Mouse (Mus musculus): Measurements from ENCODE around the gene Macrod2. TPM values are rescaled to one million over a fixed set of nuclear protein-coding genes. Genes with fewer than 3 reads are reported as not detected.

Gene Macrod2
- polyA plus RNA-seq, 1 experiment from 2014 or later, result 25.7 TPM

- peak within 1 kb of the TSS; percentile 45 for H3K9ac ChIP-seq (ENCODE audit: low read depth, low read length)
- peak; percentile 98 for ATAC-seq
- WGBS, result 1% methylated on average over 26 of the region's 26 CpGs
These were observed 276.0 kb downstream of the Macrod2 start, which contains the start of gene Flrt3 for GRCm38 (mm10) chr2:140670963-140671702. Gene Flrt3 (minus strand): TSS chr2:140671469.

GRCm38 (mm10) chr2:140673466-140673865 lies 278.4 kb downstream of the Macrod2 start:
- Histone ChIP-seq H3K4me3 (ENCODE audit: low read depth, low read length) (no peak overlapping the region), H3K9me3 (ENCODE audit: control insufficient read depth) (no peaks in the 10 kb centered on the region), H3K4me1 (replicated peaks; ENCODE audit: control insufficient read depth, insufficient read depth, low read length) (no peaks in the 10 kb centered on the region), H3K36me3 (ENCODE audit: control insufficient read depth, insufficient read depth) (no peaks in the 10 kb centered on the region), H3K27me3 (replicated peaks; ENCODE audit: control insufficient read depth, insufficient read depth, low read length) (no peaks in the 10 kb centered on the region), H3K4me2 (replicated peaks; ENCODE audit: low read depth) (no peak overlapping the region), H3K27ac (ENCODE audit: low read depth, low read length) (no peak overlapping the region), H3K9ac (ENCODE audit: low read depth, low read length) (no peak overlapping the region)
- no peak for TF ChIP-seq CTCF (IDR thresholded peaks at IDR 0.05; ENCODE audit: low read depth)
- ATAC-seq, result no peak
- 92% methylated on average over 5 of the region's 5 CpGs for WGBS

More at GRCm38 (mm10) chr2:140670963-140671702, 276.0 kb downstream of the Macrod2 start, which contains the start of gene Flrt3:
- Histone ChIP-seq H3K4me1 (replicated peaks; ENCODE audit: control insufficient read depth, insufficient read depth, low read length) (peaks cover 4% of the 10 kb centered on the region; the same call in 1 of the 2 replicates), H3K27ac (ENCODE audit: low read depth, low read length) (peak within 1 kb of the TSS; percentile 86), H3K27me3 (replicated peaks; ENCODE audit: control insufficient read depth, insufficient read depth, low read length) (no peaks in the 10 kb centered on the region), H3K4me3 (ENCODE audit: low read depth, low read length) (peak within 1 kb of the TSS; percentile 61), H3K4me2 (replicated peaks; ENCODE audit: low read depth) (peak within 1 kb of the TSS; percentile 69), H3K9me3 (ENCODE audit: control insufficient read depth) (no peaks in the 10 kb centered on the region), H3K36me3 (ENCODE audit: control insufficient read depth, insufficient read depth) (no peaks in the 10 kb centered on the region)
- TF ChIP-seq CTCF (IDR thresholded peaks at IDR 0.05; ENCODE audit: low read depth), result peak; percentile 94

GRCm38 (mm10) chr2:140676728-140677127 lies 281.6 kb downstream of the Macrod2 start:
- Histone ChIP-seq H3K27me3 (replicated peaks; ENCODE audit: control insufficient read depth, insufficient read depth, low read length) (no peaks in the 10 kb centered on the region), H3K4me3 (ENCODE audit: low read depth, low read length) (no peak overlapping the region), H3K36me3 (ENCODE audit: control insufficient read depth, insufficient read depth) (no peaks in the 10 kb centered on the region), H3K9ac (ENCODE audit: low read depth, low read length) (no peak overlapping the region), H3K4me1 (replicated peaks; ENCODE audit: control insufficient read depth, insufficient read depth, low read length) (no peaks in the 10 kb centered on the region), H3K27ac (ENCODE audit: low read depth, low read length) (no peak overlapping the region), H3K9me3 (ENCODE audit: control insufficient read depth) (no peaks in the 10 kb centered on the region), H3K4me2 (replicated peaks; ENCODE audit: low read depth) (no peak overlapping the region)
- ATAC-seq, result no peak
- WGBS, result 60% methylated on average over 3 of the region's 3 CpGs
- TF ChIP-seq CTCF (IDR thresholded peaks at IDR 0.05; ENCODE audit: low read depth), result no peak

GRCm38 (mm10) chr2:140690906-140691305 lies 295.8 kb downstream of the Macrod2 start:
- H3K4me3 ChIP-seq (ENCODE audit: low read depth, low read length), result no peak overlapping the region
- WGBS, result 88% methylated on average over 2 of the region's 2 CpGs
- H3K9ac ChIP-seq (ENCODE audit: low read depth, low read length), result no peak overlapping the region
- no peaks in the 10 kb centered on the region for H3K36me3 ChIP-seq (ENCODE audit: control insufficient read depth, insufficient read depth)
- H3K4me2 ChIP-seq (replicated peaks; ENCODE audit: low read depth), result no peak overlapping the region
- no peaks in the 10 kb centered on the region for H3K9me3 ChIP-seq (ENCODE audit: control insufficient read depth)
- no peaks in the 10 kb centered on the region for H3K27me3 ChIP-seq (replicated peaks; ENCODE audit: control insufficient read depth, insufficient read depth, low read length)
- H3K4me1 ChIP-seq (replicated peaks; ENCODE audit: control insufficient read depth, insufficient read depth, low read length), result no peaks in the 10 kb centered on the region
- ATAC-seq, result no peak
- no peak overlapping the region for H3K27ac ChIP-seq (ENCODE audit: low read depth, low read length)
- TF ChIP-seq CTCF (IDR thresholded peaks at IDR 0.05; ENCODE audit: low read depth), result no peak

- Histone ChIP-seq H3K4me1 (replicated peaks; ENCODE audit: control insufficient read depth, insufficient read depth, low read length) (no peaks in the 10 kb centered on the region), H3K36me3 (ENCODE audit: control insufficient read depth, insufficient read depth) (no peaks in the 10 kb centered on the region), H3K27me3 (replicated peaks; ENCODE audit: control insufficient read depth, insufficient read depth, low read length) (no peaks in the 10 kb centered on the region), H3K9me3 (ENCODE audit: control insufficient read depth) (no peaks in the 10 kb centered on the region), H3K27ac (ENCODE audit: low read depth, low read length) (no peak overlapping the region), H3K9ac (ENCODE audit: low read depth, low read length) (no peak overlapping the region), H3K4me3 (ENCODE audit: low read depth, low read length) (no peak overlapping the region), H3K4me2 (replicated peaks; ENCODE audit: low read depth) (no peak overlapping the region)
- no peak for ATAC-seq
- WGBS, result 50% methylated on average over 1 of the region's 1 CpGs
- no peak for TF ChIP-seq CTCF (IDR thresholded peaks at IDR 0.05; ENCODE audit: low read depth)
These were observed 296.3 kb downstream of the Macrod2 start for GRCm38 (mm10) chr2:140691403-140691802.

GRCm38 (mm10) chr2:140692461-140692860 lies 297.4 kb downstream of the Macrod2 start:
- ATAC-seq, result peak; percentile 54
- H3K27me3 ChIP-seq (replicated peaks; ENCODE audit: control insufficient read depth, insufficient read depth, low read length), result no peaks in the 10 kb centered on the region
- no peak overlapping the region for H3K27ac ChIP-seq (ENCODE audit: low read depth, low read length)
- no peaks in the 10 kb centered on the region for H3K9me3 ChIP-seq (ENCODE audit: control insufficient read depth)
- H3K4me1 ChIP-seq (replicated peaks; ENCODE audit: control insufficient read depth, insufficient read depth, low read length), result no peaks in the 10 kb centered on the region
- WGBS, result 23% methylated on average over 4 of the region's 4 CpGs
- no peak for TF ChIP-seq CTCF (IDR thresholded peaks at IDR 0.05; ENCODE audit: low read depth)
- no peaks in the 10 kb centered on the region for H3K36me3 ChIP-seq (ENCODE audit: control insufficient read depth, insufficient read depth)
- no peak overlapping the region for H3K4me3 ChIP-seq (ENCODE audit: low read depth, low read length)
- H3K9ac ChIP-seq (ENCODE audit: low read depth, low read length), result no peak overlapping the region
- no peak overlapping the region for H3K4me2 ChIP-seq (replicated peaks; ENCODE audit: low read depth)

Data from intestine, postnatal 0 days (tissue).